Comparison of ENCODE assay signal across 8 mouse cellular contexts in the genomic region with DNA sequence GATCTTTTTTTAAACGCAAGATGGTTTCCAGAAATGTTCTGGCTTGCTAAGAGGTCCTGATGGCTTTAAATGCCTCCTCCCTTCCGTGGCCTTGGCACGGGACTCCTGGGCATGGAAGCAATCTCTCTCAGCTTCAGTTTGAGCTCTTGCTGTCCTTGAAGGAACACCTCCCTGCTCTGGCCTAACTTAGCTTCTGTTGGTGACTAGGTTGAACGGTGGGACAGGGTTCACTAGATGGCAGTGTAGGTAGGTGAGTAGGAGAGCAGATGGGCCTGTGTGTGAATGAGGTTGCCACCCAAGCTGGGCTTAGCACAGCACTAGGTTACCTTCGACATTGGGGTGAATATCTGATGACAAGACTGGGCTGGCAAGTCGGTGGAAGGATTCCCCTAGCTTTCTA. TPM values are rescaled to one million over a fixed set of nuclear protein-coding genes. Genes with fewer than 3 reads are reported as not detected.
DNase-seq lines count a peak whose midpoint lies in the region; ATAC-seq and TF ChIP-seq lines count a peak whose summit lies in the region.

No protein-coding gene starts in this region.

- intact Hi-C loops in heart, postnatal 14 days (cut with DNase I): loop anchor here (2.0 to 10.0 kb wide), 5 partner anchors 62 to 271 kb away; a partner anchor contains a TSS
- intact Hi-C loops in heart, postnatal 25 days (cut with DNase I): loop anchor here (1.0 to 10.0 kb wide), 5 partner anchors 97 to 349 kb away; a partner anchor contains a TSS

- peaks cover 29% of the 10 kb centered on the region for H3K27me3 ChIP-seq in heart, embryonic 13.5 days (replicated peaks)
- H3K27me3 ChIP-seq in hindbrain, embryonic 10.5 days (ENCODE audit: insufficient read depth, poor library complexity, severe bottlenecking): no peaks in the 10 kb centered on the region
- H3K27me3 ChIP-seq in midbrain, embryonic 16.5 days (ENCODE audit: control insufficient read depth, insufficient read depth, low read depth, low read length): no peaks in the 10 kb centered on the region
- no peaks in the 10 kb centered on the region for H3K27me3 ChIP-seq in lung, postnatal 0 days (replicated peaks; ENCODE audit: insufficient read depth, low read length)

- no peak overlapping the region for H3K4me3 ChIP-seq in heart, embryonic 13.5 days
- H3K4me3 ChIP-seq in ES-E14 (ENCODE audit: insufficient read depth in 1 of 2, low read depth in 1 of 2, low read length in 2 of 2, poor library complexity in 1 of 2, severe bottlenecking in 1 of 2): no peak overlapping the region
- H3K4me3 ChIP-seq in hindbrain, embryonic 10.5 days: 0 out of 2 replicates have a peak overlapping the region, but pooled peaks have one; percentile 50
- H3K4me3 ChIP-seq in midbrain, embryonic 16.5 days (ENCODE audit: low read depth, low read length): no peak overlapping the region
- no peak overlapping the region for H3K4me3 ChIP-seq in lung, postnatal 0 days (ENCODE audit: low read depth, low read length)

- no peak for TF ChIP-seq CTCF in lung, postnatal 0 days (IDR thresholded peaks at IDR 0.05)

- H3K36me3 ChIP-seq in heart, embryonic 13.5 days: no peaks in the 10 kb centered on the region
- H3K36me3 ChIP-seq in ES-E14 (ENCODE audit: control insufficient read depth, insufficient read depth, low read length, poor library complexity, severe bottlenecking): no peaks in the 10 kb centered on the region
- no peaks in the 10 kb centered on the region for H3K36me3 ChIP-seq in hindbrain, embryonic 10.5 days
- H3K36me3 ChIP-seq in midbrain, embryonic 16.5 days (ENCODE audit: control insufficient read depth, insufficient read depth, low read length): no peaks in the 10 kb centered on the region
- H3K36me3 ChIP-seq in lung, postnatal 0 days (ENCODE audit: insufficient read depth, low read length): no peaks in the 10 kb centered on the region

- 56% methylated on average over 6 of the region's 6 CpGs for WGBS in heart, embryonic 13.5 days
- 70% methylated on average over 6 of the region's 6 CpGs for WGBS in hindbrain, embryonic 10.5 days
- 73% methylated on average over 6 of the region's 6 CpGs for WGBS in midbrain, embryonic 16.5 days
- 65% methylated on average over 6 of the region's 6 CpGs for WGBS in lung, postnatal 0 days

- ATAC-seq in heart, embryonic 13.5 days (ENCODE audit: extremely low read depth, insufficient number of reproducible peaks, low FRiP score, low TSS enrichment): no peak
- ATAC-seq in midbrain, embryonic 16.5 days: no peak
- ATAC-seq in lung, postnatal 0 days: no peak

- no peaks in the 10 kb centered on the region for H3K9me3 ChIP-seq in heart, embryonic 13.5 days
- H3K9me3 ChIP-seq in ES-E14 (ENCODE audit: control insufficient read depth, insufficient read depth, low read depth, low read length): no peaks in the 10 kb centered on the region
- H3K9me3 ChIP-seq in hindbrain, embryonic 10.5 days: no peaks in the 10 kb centered on the region
- no peaks in the 10 kb centered on the region for H3K9me3 ChIP-seq in midbrain, embryonic 16.5 days (replicated peaks; ENCODE audit: control insufficient read depth, low read length, poor library complexity, severe bottlenecking)
- no peaks in the 10 kb centered on the region for H3K9me3 ChIP-seq in lung, postnatal 0 days (ENCODE audit: low read length)

- TF ChIP-seq EP300 in lung, postnatal 0 days (IDR thresholded peaks at IDR 0.05): no peak

- H3K27ac ChIP-seq in heart, embryonic 13.5 days (replicated peaks): no peak overlapping the region
- H3K27ac ChIP-seq in ES-E14 (ENCODE audit: insufficient read depth, low read depth, low read length, poor library complexity, severe bottlenecking): no peak overlapping the region
- H3K27ac ChIP-seq in hindbrain, embryonic 10.5 days: peak overlapping the region; percentile 91
- peak overlapping the region; percentile 75 for H3K27ac ChIP-seq in midbrain, embryonic 16.5 days (ENCODE audit: low read length)
- H3K27ac ChIP-seq in lung, postnatal 0 days (ENCODE audit: low read length): no peak overlapping the region

- in situ Hi-C loops in ES-E14 (cut with MboI; ENCODE audit: low sequenced_read_pairs in 2 of 2, unreplicated experiment in 2 of 2): loop anchor here in 1 of 2 experiments (10.0 kb wide), 1 partner anchor 269 kb away; a partner anchor contains a TSS

- no peak overlapping the region for H3K4me2 ChIP-seq in heart, embryonic 13.5 days
- no peak overlapping the region; the same call in 1 of the 2 replicates for H3K4me2 ChIP-seq in midbrain, embryonic 16.5 days (ENCODE audit: low read length)
- no peak overlapping the region for H3K4me2 ChIP-seq in lung, postnatal 0 days (replicated peaks; ENCODE audit: low read depth, low read length)

- DNase-seq in heart, postnatal 14 days: no peak
- DNase-seq in ES-E14 (ENCODE audit: low read depth, low spot score): no peak
- DNase-seq in hindbrain, embryonic 10.5 days (ENCODE audit: low spot score): no peak
- DNase-seq in lung, postnatal 0 days (ENCODE audit: low spot score): no peak
- DNase-seq in lung, postnatal 10 days: no peak
- DNase-seq in heart, postnatal 25 days (ENCODE audit: low spot score): no peak

- H3K4me1 ChIP-seq in heart, embryonic 13.5 days: no peaks in the 10 kb centered on the region; the same call in 1 of the 2 replicates
- H3K4me1 ChIP-seq in ES-E14 (ENCODE audit: control insufficient read depth in 2 of 2, insufficient read depth in 2 of 2, low read length in 2 of 2, poor library complexity in 1 of 2): peaks cover 3 to 12% of the 10 kb centered on the region in 2 experiments; a peak in 2 of 4 replicates
- H3K4me1 ChIP-seq in hindbrain, embryonic 10.5 days (replicated peaks): peaks cover 12% of the 10 kb centered on the region
- H3K4me1 ChIP-seq in midbrain, embryonic 16.5 days (ENCODE audit: control insufficient read depth, insufficient read depth, low read length): peaks cover 11% of the 10 kb centered on the region; the same call in 1 of the 2 replicates
- 0 out of 2 replicates have a peak, but pooled peaks cover 3% of the 10 kb centered on the region for H3K4me1 ChIP-seq in lung, postnatal 0 days (ENCODE audit: insufficient read depth, low read depth, low read length)

- H3K9ac ChIP-seq in heart, embryonic 13.5 days: 0 out of 2 replicates have a peak overlapping the region, but pooled peaks have one; percentile 6
- peak overlapping the region; percentile 23; the same call in 1 of the 2 replicates for H3K9ac ChIP-seq in ES-E14 (ENCODE audit: insufficient read depth, low read depth, low read length, poor library complexity, severe bottlenecking)
- no peak overlapping the region; the same call in 1 of the 2 replicates for H3K9ac ChIP-seq in midbrain, embryonic 16.5 days (ENCODE audit: low read depth, low read length)
- H3K9ac ChIP-seq in lung, postnatal 0 days (replicated peaks; ENCODE audit: low read depth): no peak overlapping the region

TF ChIP-seq in ES-E14, 5 proteins besides CTCF, POLR2A, EP300 and RAD21:
- TF ChIP-seq ZC3H11A (IDR thresholded peaks at IDR 0.05; ENCODE audit: borderline replicate concordance, low read depth, low read length) (no peak), CHD2 (IDR thresholded peaks at IDR 0.05; ENCODE audit: low read depth, low read length) (no peak)
TF ChIP-seq in ES-E14: peak in this region for 0.

RNA-seq across cellular contexts. Expression of a gene that starts 12.8 kb away (rescaled TPM):
- 1.0 and 1.1 TPM in 2 replicates for polyA plus RNA-seq in heart, embryonic 13.5 days (2015; fragmentation: Nextera tagmentation; extraction: Ambion mirVana)
- 1 to 10 TPM; 1.4 to 3.0 TPM for total RNA-seq in heart, postnatal 14 days (2021)
- total RNA-seq in ES-E14 (2012; rRNA removed): 13.5 and 31.2 TPM in 2 replicates
- polyA plus RNA-seq in hindbrain, embryonic 10.5 days (2016; fragmentation: Nextera tagmentation; extraction: Ambion mirVana): 0.80 and 0.81 TPM in 2 replicates
- 1.7 and 2.5 TPM in 2 replicates for polyA plus RNA-seq in midbrain, embryonic 16.5 days (2015; fragmentation: Nextera tagmentation; extraction: Ambion mirVana)
- 14.6 and 16.0 TPM in 2 replicates for polyA plus RNA-seq in lung, postnatal 0 days (2015; fragmentation: Nextera tagmentation; extraction: Ambion mirVana)
- total RNA-seq in heart, postnatal 25 days (2021): 1 to 10 TPM; 1.4 to 1.7 TPM

RNA-seq across cellular contexts. Expression of a gene that starts 16.8 kb away (rescaled TPM):
- polyA plus RNA-seq in heart, embryonic 13.5 days (2015; fragmentation: Nextera tagmentation; extraction: Ambion mirVana): not detected in 2 replicates
- not detected for total RNA-seq in heart, postnatal 14 days (2021)
- total RNA-seq in ES-E14 (2012; rRNA removed): not detected in 2 replicates
- polyA plus RNA-seq in hindbrain, embryonic 10.5 days (2016; fragmentation: Nextera tagmentation; extraction: Ambion mirVana): not detected in 2 replicates
- polyA plus RNA-seq in midbrain, embryonic 16.5 days (2015; fragmentation: Nextera tagmentation; extraction: Ambion mirVana): not detected in 2 replicates
- 0.20 and 0.30 TPM in 2 replicates for polyA plus RNA-seq in lung, postnatal 0 days (2015; fragmentation: Nextera tagmentation; extraction: Ambion mirVana)
- not detected for total RNA-seq in heart, postnatal 25 days (2021)

RNA-seq across cellular contexts. Expression of a gene that starts 18.1 kb away (rescaled TPM):
- 3.2 and 4.7 TPM in 2 replicates for polyA plus RNA-seq in heart, embryonic 13.5 days (2015; fragmentation: Nextera tagmentation; extraction: Ambion mirVana)
- not detected for total RNA-seq in heart, postnatal 14 days (2021)
- total RNA-seq in ES-E14 (2012; rRNA removed): 5.6 and 7.1 TPM in 2 replicates
- 2.6 and 4.9 TPM in 2 replicates for polyA plus RNA-seq in hindbrain, embryonic 10.5 days (2016; fragmentation: Nextera tagmentation; extraction: Ambion mirVana)
- 0.68 and 0.77 TPM in 2 replicates for polyA plus RNA-seq in midbrain, embryonic 16.5 days (2015; fragmentation: Nextera tagmentation; extraction: Ambion mirVana)
- polyA plus RNA-seq in lung, postnatal 0 days (2015; fragmentation: Nextera tagmentation; extraction: Ambion mirVana): 0.14 and 0.21 TPM in 2 replicates
- not detected for total RNA-seq in heart, postnatal 25 days (2021)

RNA-seq across cellular contexts. Expression of a gene that starts 33.7 kb away (rescaled TPM):
- 0.13 and 0.36 TPM in 2 replicates for polyA plus RNA-seq in heart, embryonic 13.5 days (2015; fragmentation: Nextera tagmentation; extraction: Ambion mirVana)
- total RNA-seq in heart, postnatal 14 days (2021): 1 to 10 TPM in 1 of 2 experiments, under 1 TPM in 1; 0.38 to 2.0 TPM
- 30.2 and 67.4 TPM in 2 replicates for total RNA-seq in ES-E14 (2012; rRNA removed)
- not detected in 2 replicates for polyA plus RNA-seq in hindbrain, embryonic 10.5 days (2016; fragmentation: Nextera tagmentation; extraction: Ambion mirVana)
- polyA plus RNA-seq in midbrain, embryonic 16.5 days (2015; fragmentation: Nextera tagmentation; extraction: Ambion mirVana): 0.05 TPM in 1 of 2 replicates, not detected in the other
- polyA plus RNA-seq in lung, postnatal 0 days (2015; fragmentation: Nextera tagmentation; extraction: Ambion mirVana): 0.73 and 0.83 TPM in 2 replicates
- under 1 TPM; 0.36 to 0.56 TPM for total RNA-seq in heart, postnatal 25 days (2021)

Comparison
In these comparisons a context has a peak if more than half of its experiments do, and no peak if none do; other contexts are left out.
1. H3K27ac ChIP-seq: peak in hindbrain, embryonic 10.5 days (single experiment) and midbrain, embryonic 16.5 days (single experiment); none in heart, embryonic 13.5 days (single experiment), ES-E14 (single experiment) and lung, postnatal 0 days (single experiment).
2. H3K9ac ChIP-seq: peak in heart, embryonic 13.5 days (single experiment) and ES-E14 (single experiment); none in midbrain, embryonic 16.5 days (single experiment) and lung, postnatal 0 days (single experiment).